Mouse (Mus musculus) cerebellum, adult 2 months (tissue): Measurements from ENCODE around the gene Ttll7.

Experiments
- CTCF ChIP-seq: fragments of 200-500 bp; IDR thresholded peaks from 2 replicates; pipeline ENCODE4 v1.5.1; 2011; ENCODE audit warnings: low read depth, mild to moderate bottlenecking, control low read depth, low read length, moderate library complexity, borderline replicate concordance; ENCODE audit not compliant: insufficient read depth
- POLR2A ChIP-seq: fragments of 200-500 bp; IDR thresholded peaks from 2 replicates; pipeline ENCODE4 v1.6.1; 2011; ENCODE audit warnings: low read length, control low read depth, borderline replicate concordance; ENCODE audit not compliant: insufficient read depth

DNA sequence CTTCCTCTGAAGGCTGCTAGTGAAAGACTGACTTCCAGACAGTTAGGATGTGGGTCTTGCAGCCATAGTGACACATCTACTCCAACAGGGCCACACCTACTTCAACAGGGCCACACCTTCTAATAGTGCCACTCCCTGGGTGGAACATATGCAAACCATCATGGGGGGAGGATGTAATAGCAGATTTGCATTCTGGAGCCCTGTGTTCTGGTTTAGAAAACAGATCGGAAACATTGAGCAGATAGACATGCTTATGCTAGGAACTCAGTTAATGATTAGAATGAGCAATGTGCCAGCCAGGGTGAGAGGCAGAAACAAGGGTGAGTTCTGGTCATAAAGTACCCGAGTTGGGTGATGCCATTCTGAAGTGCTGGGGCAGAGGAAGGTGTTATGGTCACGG is 19.8 kb downstream of the Ttll7 start:
- TF ChIP-seq CTCF, result no peak
- no peak for TF ChIP-seq POLR2A
